Mouse (Mus musculus) spleen, adult 12 weeks (tissue): ENCODE data around the gene Fam185a.

Source experiments
- DNase-seq: peaks from one replicate; pipeline ENCODE4 v3.0.0; 2022; ENCODE audit warnings: low spot score

Gene Fam185a

DNA sequence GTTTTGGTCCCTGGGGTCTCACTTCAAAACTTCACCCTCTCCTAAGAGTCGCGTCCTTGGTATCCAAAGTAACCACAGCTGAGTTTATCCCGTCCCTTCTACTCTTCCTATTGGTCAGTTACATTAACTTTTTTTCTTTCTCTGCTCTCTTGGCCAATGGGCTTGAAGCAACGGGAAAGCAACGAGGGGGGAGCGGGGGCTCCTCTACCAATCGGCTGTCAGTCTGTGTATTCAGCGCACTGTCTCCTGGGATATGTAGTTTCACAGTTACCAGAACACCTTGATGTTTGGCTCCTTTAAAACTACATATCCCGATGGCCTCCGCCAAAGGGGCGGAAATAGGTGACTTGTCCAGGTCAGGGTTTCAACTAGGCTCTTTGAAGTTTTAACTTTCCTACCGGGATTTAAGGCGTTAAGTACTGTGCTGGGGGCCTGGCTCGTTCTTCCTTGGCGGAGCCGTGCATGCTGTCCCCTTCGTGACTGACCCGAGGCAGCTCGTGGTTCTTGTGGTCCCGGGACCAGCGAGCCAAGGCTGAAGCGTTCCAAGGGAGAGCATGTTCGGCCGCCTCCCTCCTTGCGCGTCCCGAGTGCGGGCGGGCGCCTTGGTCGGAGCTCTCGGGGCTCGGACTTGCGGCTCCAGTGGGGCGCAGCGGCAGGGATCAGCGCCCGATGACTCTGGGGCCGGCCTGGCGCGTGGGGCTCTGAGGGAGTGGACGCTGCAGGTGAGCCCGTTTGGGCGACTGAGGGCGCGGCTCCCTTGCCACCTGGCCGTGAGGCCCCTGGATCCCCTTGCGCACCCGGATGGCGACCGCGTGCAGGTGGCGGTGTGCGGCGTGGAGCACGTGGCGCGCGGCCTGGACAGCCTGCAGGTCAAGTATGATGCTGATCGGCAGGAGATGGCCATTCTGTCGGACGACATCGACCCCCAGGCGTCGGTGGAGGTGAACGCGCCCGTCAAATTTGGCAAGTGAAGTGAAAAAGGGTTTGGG, at the start of gene Fam185a, which contains the start of gene Ccdc146:
Gene Fam185a (plus strand): TSS at position 345 of the 989 bp plus-strand sequence.
Gene Ccdc146 (minus strand): TSS at position 64 of the 989 bp plus-strand sequence.
- peak; percentile 78 for DNase-seq

GRCm38 (mm10) chr5:21376935-21377334, 47.8 kb upstream of the Fam185a start:
- no peak for DNase-seq

GRCm38 (mm10) chr5:21378397-21378796, 46.4 kb upstream of the Fam185a start:
- DNase-seq: no peak

- no peak for DNase-seq
Observed at GRCm38 (mm10) chr5:21381986-21382385, 42.8 kb upstream of the Fam185a start.

GRCm38 (mm10) chr5:21382678-21383077, 42.1 kb upstream of the Fam185a start:
- no peak for DNase-seq

GRCm38 (mm10) chr5:21383392-21384251, 41.1 kb upstream of the Fam185a start:
- no peak for DNase-seq

- no peak for DNase-seq
Observed at GRCm38 (mm10) chr5:21384252-21384960, 40.4 kb upstream of the Fam185a start.

DNA sequence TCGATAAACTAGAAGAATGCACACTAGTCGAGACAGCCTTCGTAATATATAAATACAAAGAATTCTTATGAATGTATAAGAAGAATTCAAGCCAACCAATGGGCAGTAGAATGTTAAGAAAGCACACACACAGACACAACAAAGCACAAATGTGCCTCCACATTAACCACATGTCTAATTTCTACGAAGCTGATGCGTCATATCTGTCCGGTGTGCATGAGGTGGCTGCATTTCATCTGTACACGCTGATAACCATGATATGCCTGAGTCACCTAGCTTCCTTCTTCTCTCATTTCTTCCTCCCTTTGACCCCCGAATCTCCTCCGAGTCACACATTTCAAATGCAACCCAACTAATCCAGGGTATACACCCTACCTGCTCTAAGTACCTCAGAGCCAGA, 39.8 kb upstream of the Fam185a start:
- DNase-seq: no peak

GRCm38 (mm10) chr5:21386432-21386831, 38.3 kb upstream of the Fam185a start:
- no peak for DNase-seq

- no peak for DNase-seq
Observed at GRCm38 (mm10) chr5:21387340-21387739, 37.4 kb upstream of the Fam185a start.

DNA sequence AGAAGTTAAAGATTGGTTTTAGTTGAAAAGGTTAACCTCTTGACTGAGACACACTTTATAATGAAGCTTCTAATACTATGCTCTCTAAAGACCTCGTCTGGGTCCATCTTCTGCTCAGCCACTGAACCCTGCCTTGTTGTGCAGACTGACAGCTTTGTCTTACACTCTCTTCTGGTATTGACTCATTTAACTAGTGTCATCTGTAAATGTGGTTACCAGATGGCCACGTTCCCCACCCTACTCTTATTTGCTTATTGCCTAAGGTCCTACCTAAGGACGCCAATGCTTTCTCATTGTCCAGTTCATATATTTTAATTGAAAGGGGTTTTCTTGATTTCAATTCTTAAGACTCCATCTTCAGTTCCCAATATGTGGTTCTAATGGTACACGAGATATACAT, 35.9 kb upstream of the Fam185a start:
- DNase-seq: no peak

- no peak for DNase-seq
Observed at GRCm38 (mm10) chr5:21391616-21392384, 33.0 kb upstream of the Fam185a start.

DNA sequence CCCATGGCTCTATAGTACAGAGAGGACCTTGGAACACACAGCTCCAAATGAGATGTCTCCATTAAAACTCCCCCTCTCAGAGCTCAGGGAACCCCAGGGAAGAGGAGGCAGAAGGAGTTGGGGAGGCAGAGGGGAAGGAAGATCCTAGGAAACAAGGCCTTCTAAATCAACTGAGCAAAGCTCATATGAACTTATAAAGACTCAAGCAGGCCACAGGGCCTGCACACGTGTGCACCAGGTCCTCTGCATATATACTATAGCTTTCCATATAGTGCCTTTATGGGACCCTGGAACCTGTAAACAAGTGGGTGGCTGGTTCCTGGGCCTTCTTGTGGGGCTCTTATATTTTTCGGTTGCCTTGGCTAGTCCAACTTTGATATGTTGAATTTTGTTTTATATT, 30.2 kb upstream of the Fam185a start:
- no peak for DNase-seq

GRCm38 (mm10) chr5:21395205-21395840, 29.4 kb upstream of the Fam185a start:
- DNase-seq: no peak

DNA sequence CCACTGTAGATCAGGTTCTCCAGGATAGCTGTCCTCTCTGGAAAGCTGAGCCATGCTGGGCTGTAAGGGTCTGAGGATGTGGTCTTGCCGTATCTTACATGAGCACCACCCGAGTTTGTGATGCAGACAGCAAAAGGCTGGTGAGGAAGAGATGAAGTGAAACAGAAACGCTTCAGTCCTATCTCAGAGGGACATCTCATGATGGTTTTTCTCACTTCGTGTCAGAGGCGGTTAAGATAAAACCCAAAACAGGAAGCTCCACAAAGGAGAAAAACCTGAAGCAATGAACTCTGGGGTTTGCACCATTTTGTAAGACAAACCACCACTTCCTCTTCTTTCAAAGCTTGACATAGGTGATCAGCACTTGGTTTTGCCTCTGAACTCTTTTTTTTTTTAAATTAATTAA, 13.5 kb upstream of the Fam185a start:
- no peak for DNase-seq

GRCm38 (mm10) chr5:21412056-21412455, 12.7 kb upstream of the Fam185a start:
- no peak for DNase-seq

- DNase-seq: no peak
Observed at GRCm38 (mm10) chr5:21413322-21413721, 11.4 kb upstream of the Fam185a start.

- no peak for DNase-seq
Observed at GRCm38 (mm10) chr5:21414116-21414820, 10.5 kb upstream of the Fam185a start.

DNA sequence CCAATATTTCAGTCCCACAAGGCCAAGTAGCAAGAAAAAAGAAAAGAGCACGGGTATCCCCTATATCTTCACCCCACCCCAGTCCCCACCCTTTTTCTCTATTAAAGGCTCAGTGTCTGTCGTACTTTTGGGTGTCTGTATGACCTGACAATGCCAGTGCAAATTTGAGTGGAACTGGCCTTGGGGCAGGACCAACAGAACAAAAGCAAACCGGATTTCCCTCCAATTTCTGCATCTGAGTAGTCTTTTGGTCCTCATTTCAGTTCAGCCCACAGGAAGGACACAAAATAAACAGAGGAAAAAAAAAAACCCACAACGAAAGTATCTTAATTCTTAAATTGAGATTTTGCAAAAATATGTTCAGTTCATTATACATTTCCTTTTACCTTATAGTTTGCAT, 6.1 kb upstream of the Fam185a start:
- no peak for DNase-seq

DNA sequence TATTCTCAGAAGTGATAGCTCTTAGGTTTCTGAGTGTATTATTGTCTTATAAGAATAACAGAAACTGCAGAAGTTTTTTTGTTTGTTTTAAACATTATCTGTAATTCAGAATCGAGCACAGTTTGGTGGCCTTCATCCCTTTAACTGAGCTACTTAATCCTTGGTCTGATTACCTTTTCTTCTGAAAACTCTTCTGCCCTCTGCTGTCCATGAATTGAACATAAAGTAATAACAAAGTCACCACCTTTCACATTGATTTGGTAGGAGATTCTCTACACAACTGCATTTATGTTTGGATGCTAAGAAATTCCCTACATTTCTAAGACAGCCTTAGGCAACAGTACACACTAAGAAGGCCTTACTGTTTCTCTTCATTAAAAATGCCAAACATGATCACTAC, 4.1 kb upstream of the Fam185a start:
- no peak for DNase-seq
